Mouse (Mus musculus) lung, postnatal 0 days (tissue): ENCODE measurements around the gene 1810009A15Rik.

Experiments
- CTCF ChIP-seq: IDR thresholded peaks from 2 replicates; pipeline ENCODE4 v1.5.1; 2016; ENCODE audit warnings: antibody characterized with exemption, mild to moderate bottlenecking
- EP300 ChIP-seq: IDR thresholded peaks from 2 replicates; pipeline ENCODE4 v1.6.1; 2016; ENCODE audit warnings: antibody characterized with exemption, mild to moderate bottlenecking, control low read depth

DNA sequence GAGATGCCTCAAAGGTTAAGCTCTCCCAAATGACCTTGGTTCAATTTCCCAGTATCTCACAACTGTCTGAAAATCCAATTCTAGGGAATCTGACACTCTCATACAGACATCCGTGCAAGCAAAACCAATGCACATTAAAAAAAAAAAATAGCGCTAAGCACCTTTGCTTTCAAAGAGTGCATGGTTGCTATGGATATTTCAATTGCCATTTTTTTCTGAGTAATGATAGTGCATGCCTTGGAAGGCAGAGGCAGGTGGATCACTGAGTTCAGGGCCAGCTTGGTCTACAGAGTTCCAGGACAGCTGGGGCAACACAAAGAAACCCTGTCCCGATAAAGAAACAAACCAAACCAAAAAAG is 7.6 kb upstream of the 1810009A15Rik start:
- TF ChIP-seq CTCF: no peak
- no peak for TF ChIP-seq EP300
